Mouse (Mus musculus) neural tube, embryonic 12.5 days (tissue): ENCODE results near the gene Zfp65. TPM values are rescaled to one million over a fixed set of nuclear protein-coding genes. Genes with fewer than 3 reads are reported as not detected.
"Not testable (repeated sequence)": the region's sequence is repeated elsewhere in the genome, so short reads cannot be mapped to it uniquely, and the experiment has no call there.

Experiments
- ATAC-seq: fragments of 200-750 bp; cut with Nextera tagmentation; 2 replicates; pipeline ENCODE4 v1.8.0; 2017; ENCODE audit warnings: low read depth, mild to moderate bottlenecking, moderate TSS enrichment, moderate library complexity; ENCODE audit not compliant: low FRiP score
- H3K27ac ChIP-seq: fragments of 300-500 bp; sonication (generic); 2 replicates; pipeline ENCODE4 v1.5.1; 2016
- H3K27me3 ChIP-seq: fragments of 300-500 bp; sonication (generic); replicated peaks from 2 replicates; pipeline ENCODE4 v1.6.1; 2016; ENCODE audit warnings: mild to moderate bottlenecking
- H3K36me3 ChIP-seq: fragments of 300-500 bp; sonication (generic); 2 replicates; pipeline ENCODE4 v1.6.1; 2016; ENCODE audit warnings: mild to moderate bottlenecking
- H3K4me1 ChIP-seq: fragments of 300-500 bp; sonication (generic); 2 replicates; pipeline ENCODE4 v1.6.1; 2016
- H3K4me2 ChIP-seq: fragments of 300-500 bp; sonication (generic); replicated peaks from 2 replicates; pipeline ENCODE4 v1.6.1; 2016; ENCODE audit warnings: mild to moderate bottlenecking
- H3K4me3 ChIP-seq: fragments of 300-500 bp; sonication (generic); 2 replicates; pipeline ENCODE4 v1.5.1; 2016
- H3K9ac ChIP-seq: fragments of 300-500 bp; sonication (generic); 2 replicates; pipeline ENCODE4 v1.6.1; 2016; ENCODE audit warnings: mild to moderate bottlenecking
- H3K9me3 ChIP-seq: fragments of 300-500 bp; sonication (generic); 2 replicates; pipeline ENCODE4 v1.6.1; 2016; ENCODE audit warnings: mild to moderate bottlenecking
- WGBS: fragments of 180-500 bp; shearing (Covaris S2); methylation state at CpG from one replicate; pipeline ENCODE4 v1.1.7; 2016; 5-methylcytosine and 5-hydroxymethylcytosine counted together
- polyA plus RNA-seq: library from polyadenylated mRNA; unstranded; fragments of >200 nt; fragmentation: Nextera tagmentation; extraction: Ambion mirVana; gene quantifications from 2 replicates; pipeline ENCODE4 v1.2.1, GENCODE M21; 2016

The Zfp65 gene
- polyA plus RNA-seq, result 8.1 and 8.7 TPM in 2 replicates

GRCm38 (mm10) chr13:67728641-67729318 lies at the start of gene Zfp65:
Gene Zfp65, minus strand, starts transcription at chr13:67729173.
- H3K4me3 ChIP-seq, result peak within 1 kb of the TSS; percentile 53
- no peaks in the 10 kb centered on the region; the same call in 1 of the 2 replicates for H3K9me3 ChIP-seq
- H3K9ac ChIP-seq, result peak within 1 kb of the TSS; percentile 58
- peak; percentile 67 for ATAC-seq
- no peaks in the 10 kb centered on the region for H3K4me1 ChIP-seq
- 2% methylated on average over 20 of the region's 21 CpGs for WGBS
- H3K4me2 ChIP-seq, result peak within 1 kb of the TSS; percentile 71
- no peaks in the 10 kb centered on the region for H3K27me3 ChIP-seq
- H3K27ac ChIP-seq, result no peak within 1 kb of the TSS
- H3K36me3 ChIP-seq, result no peaks in the 10 kb centered on the region

DNA sequence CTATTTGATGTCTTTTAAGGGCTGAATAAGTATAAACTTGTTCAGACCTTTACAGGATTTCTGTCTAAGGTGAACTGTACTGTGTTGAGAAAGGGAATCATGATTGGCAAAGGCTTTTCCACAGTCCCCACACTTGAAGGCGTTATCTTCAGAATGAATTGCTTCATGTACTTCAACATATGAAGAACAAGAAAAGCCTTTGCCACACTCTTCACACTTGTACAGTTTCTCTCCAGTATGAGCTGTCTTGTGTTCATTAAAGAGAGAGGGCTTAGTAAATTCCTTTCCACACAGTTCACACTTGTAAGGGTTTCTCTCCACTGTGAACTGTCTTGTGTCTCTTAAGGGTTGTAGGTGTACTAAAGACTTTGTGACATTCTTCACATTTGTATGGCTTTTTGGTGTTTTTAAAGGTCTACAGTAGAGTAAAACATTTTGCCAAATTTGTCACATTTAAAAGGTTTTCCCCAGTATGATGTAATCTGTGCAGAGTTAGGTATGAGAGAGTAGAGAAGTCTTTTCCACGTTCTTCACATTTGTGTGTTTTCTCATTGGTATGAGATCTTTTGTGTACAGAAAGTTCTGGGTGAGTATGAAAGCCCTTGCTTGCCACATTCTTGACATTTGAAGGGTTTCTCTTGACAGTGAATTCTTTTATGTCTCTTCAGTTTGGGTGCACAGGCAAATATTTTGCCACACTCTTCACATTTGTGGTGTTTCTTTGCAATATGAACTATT lies 34.2 kb upstream of the Zfp65 start:
- no peak for ATAC-seq
- H3K9ac ChIP-seq, result no peak overlapping the region
- no peak overlapping the region for H3K27ac ChIP-seq
- no peaks in the 10 kb centered on the region for H3K27me3 ChIP-seq
- H3K4me2 ChIP-seq, result no peak overlapping the region
- no peaks in the 10 kb centered on the region for H3K4me1 ChIP-seq
- no peak overlapping the region for H3K4me3 ChIP-seq
- no peaks in the 10 kb centered on the region for H3K36me3 ChIP-seq
- 88% methylated on average over 2 of the region's 2 CpGs for WGBS
- no peaks in the 10 kb centered on the region for H3K9me3 ChIP-seq

DNA sequence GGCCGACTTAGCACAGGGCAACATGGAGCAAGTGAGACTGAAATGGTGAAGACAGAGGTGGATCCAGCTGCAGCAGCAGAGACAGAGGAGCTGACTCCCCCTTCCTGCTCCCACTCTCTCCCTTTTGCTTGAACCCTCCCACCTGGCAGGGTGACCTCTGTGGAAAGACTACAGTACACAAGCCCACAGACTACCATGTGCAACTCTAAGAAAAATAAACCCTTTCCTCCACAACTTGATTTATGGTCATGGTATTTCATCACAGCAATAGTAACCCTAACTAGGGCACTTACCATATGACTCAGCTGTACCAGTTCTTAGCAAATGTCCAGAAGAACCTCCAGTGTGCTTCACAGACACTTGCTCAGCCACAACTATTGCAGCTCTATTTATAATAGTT lies 31.0 kb upstream of the Zfp65 start:
- ATAC-seq, result no peak
- no peak overlapping the region for H3K9ac ChIP-seq
- H3K4me2 ChIP-seq, result no peak overlapping the region
- WGBS, result 90% methylated on average over 1 of the region's 1 CpGs
- no peaks in the 10 kb centered on the region for H3K4me1 ChIP-seq
- H3K4me3 ChIP-seq, result no peak overlapping the region
- H3K9me3 ChIP-seq, result no peaks in the 10 kb centered on the region
- H3K27me3 ChIP-seq, result no peaks in the 10 kb centered on the region
- H3K36me3 ChIP-seq, result no peaks in the 10 kb centered on the region
- H3K27ac ChIP-seq, result no peak overlapping the region

- H3K4me2 ChIP-seq, result peak overlapping the region; percentile 66; the same call in 1 of the 2 replicates
- no peak overlapping the region for H3K27ac ChIP-seq
- H3K4me1 ChIP-seq, result no peaks in the 10 kb centered on the region
- WGBS, result 84% methylated on average over 6 of the region's 6 CpGs
- H3K4me3 ChIP-seq, result no peak overlapping the region
- H3K9me3 ChIP-seq, result no peaks in the 10 kb centered on the region
- H3K36me3 ChIP-seq, result no peaks in the 10 kb centered on the region; the same call in 1 of the 2 replicates
- no peaks in the 10 kb centered on the region for H3K27me3 ChIP-seq
- ATAC-seq, result no peak
- no peak overlapping the region for H3K9ac ChIP-seq
Observed at GRCm38 (mm10) chr13:67755761-67756160, 26.8 kb upstream of the Zfp65 start.

DNA sequence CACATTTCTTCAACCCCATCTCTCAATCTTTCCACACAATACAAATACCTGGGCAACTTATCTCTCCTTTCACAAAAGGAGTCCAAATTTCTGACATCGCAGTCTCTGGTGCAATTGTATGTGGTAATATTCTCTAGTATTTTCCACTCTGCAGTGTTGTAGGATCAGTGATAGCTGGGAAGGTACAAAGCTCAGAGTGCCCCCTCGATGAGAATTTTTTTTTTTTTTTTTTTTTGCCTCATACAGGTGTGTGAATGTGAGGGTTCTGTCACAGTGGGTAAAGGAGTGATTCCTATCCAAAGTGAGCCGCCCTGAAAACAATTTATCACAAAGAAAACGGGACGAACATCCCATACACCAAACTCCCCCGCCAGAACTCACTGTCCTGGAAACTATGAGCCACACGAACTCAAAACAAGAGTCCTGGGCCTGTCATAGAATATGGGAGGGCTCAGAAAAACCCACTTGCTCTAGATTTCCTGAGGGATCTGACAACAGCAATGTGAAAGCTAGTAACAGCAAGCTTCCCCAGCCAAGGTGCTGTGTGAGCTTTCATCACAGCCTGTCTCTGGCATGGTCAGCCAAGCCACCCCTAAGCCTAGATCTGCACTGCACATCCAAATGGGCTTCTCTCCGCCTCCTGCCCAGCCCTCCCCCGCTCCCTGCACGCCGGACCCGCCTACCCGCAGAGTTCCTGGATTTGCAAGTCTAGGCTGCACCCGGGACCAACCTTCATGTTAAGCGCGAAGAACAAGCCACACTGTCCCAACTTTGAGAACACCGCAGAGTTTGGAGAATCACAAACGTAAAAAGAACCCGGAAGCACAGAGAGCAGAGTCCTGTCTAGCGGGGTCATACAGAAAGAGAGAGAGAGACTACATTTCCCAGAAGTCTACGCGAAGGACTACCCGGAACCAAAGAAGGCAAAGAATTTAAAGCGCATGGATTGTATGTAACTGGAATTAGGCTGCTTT lies 25.6 kb upstream of the Zfp65 start, which contains the start of gene Zfp85:
TSS of gene Zfp85 (minus strand) at position 896 of the 974 bp plus-strand sequence.
- Histone ChIP-seq H3K27ac (no peak within 1 kb of the TSS), H3K4me1 (no peaks in the 10 kb centered on the region), H3K4me3 (peak within 1 kb of the TSS; percentile 71), H3K9me3 (no peaks in the 10 kb centered on the region), H3K4me2 (peak within 1 kb of the TSS; percentile 66), H3K27me3 (no peaks in the 10 kb centered on the region), H3K9ac (peak within 1 kb of the TSS; percentile 54), H3K36me3 (no peaks in the 10 kb centered on the region; the same call in 1 of the 2 replicates)
- 8% methylated on average over 24 of the region's 24 CpGs for WGBS
- peak; percentile 96 for ATAC-seq

GRCm38 (mm10) chr13:67743896-67744295 lies 14.9 kb upstream of the Zfp65 start:
- Histone ChIP-seq H3K27me3 (no peaks in the 10 kb centered on the region), H3K27ac (no peak overlapping the region), H3K9ac (no peak overlapping the region), H3K4me1 (no peaks in the 10 kb centered on the region), H3K4me2 (no peak overlapping the region), H3K4me3 (no peak overlapping the region), H3K36me3 (peaks cover 12% of the 10 kb centered on the region), H3K9me3 (peaks cover 13% of the 10 kb centered on the region)
- no peak for ATAC-seq
- WGBS, result 89% methylated on average over 9 of the region's 9 CpGs

GRCm38 (mm10) chr13:67742941-67743340 lies 14.0 kb upstream of the Zfp65 start:
- Histone ChIP-seq H3K9me3 (peaks cover 7% of the 10 kb centered on the region), H3K4me1 (no peaks in the 10 kb centered on the region), H3K27me3 (no peaks in the 10 kb centered on the region), H3K9ac (no peak overlapping the region), H3K36me3 (peaks cover 2% of the 10 kb centered on the region), H3K27ac (no peak overlapping the region), H3K4me3 (no peak overlapping the region), H3K4me2 (no peak overlapping the region)
- 91% methylated on average over 3 of the region's 3 CpGs for WGBS
- no peak for ATAC-seq

DNA sequence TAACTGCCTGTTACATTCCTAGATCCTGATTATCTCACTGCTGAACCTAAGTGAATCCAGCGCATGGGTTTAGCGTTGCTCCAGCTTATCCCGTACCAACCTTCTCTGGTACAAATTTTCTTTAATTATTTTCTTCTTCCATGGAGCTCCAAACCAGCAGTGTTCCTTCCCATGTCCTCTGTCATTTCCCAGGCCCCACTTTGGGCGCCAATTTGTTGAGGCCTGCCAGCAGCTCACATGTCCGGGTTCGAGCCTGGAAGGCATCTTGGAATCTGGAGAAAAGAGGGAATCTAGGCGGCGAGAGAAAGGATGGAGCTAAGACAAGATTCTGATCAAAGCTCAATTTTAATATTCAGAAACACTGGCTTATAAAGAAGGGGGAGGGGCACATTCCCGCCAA lies 5.4 kb upstream of the Zfp65 start:
- H3K9ac ChIP-seq, H3K4me3 ChIP-seq, H3K4me1 ChIP-seq, H3K27ac ChIP-seq, ATAC-seq, H3K36me3 ChIP-seq, H3K9me3 ChIP-seq, H3K4me2 ChIP-seq, H3K27me3 ChIP-seq: not testable (repeated sequence)
- WGBS, result 94% methylated on average over 9 of the region's 9 CpGs

DNA sequence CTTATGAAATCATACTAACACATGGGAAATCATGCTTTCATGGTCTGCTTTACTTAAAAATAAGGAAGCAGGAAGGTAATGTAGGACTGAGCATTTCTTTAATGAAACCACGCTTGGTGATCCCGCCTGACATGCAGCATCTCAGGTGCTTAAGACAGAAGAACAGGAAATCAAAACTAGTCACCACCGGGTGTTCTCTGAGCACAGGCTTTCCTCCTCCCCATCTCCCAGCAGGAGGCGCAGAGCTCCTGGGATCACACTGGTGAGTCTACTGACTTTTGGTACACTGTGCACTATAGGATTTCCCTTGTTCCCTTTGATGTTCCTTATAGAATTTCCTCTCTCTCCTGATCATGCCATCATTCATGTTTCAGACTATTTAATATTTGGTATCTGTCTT lies 468 bp upstream of the Zfp65 start:
- H3K9ac ChIP-seq, H3K27ac ChIP-seq, H3K9me3 ChIP-seq, H3K27me3 ChIP-seq, H3K36me3 ChIP-seq, H3K4me1 ChIP-seq: not testable (repeated sequence)
- ATAC-seq, result peak; percentile 29; the same call in 1 of the 2 replicates
- peak overlapping the region; percentile 53 for H3K4me3 ChIP-seq
- H3K4me2 ChIP-seq, result peak overlapping the region; percentile 71
- WGBS, result 50% methylated on average over 4 of the region's 4 CpGs

GRCm38 (mm10) chr13:67728106-67728505 lies 867 bp downstream of the Zfp65 start:
- Histone ChIP-seq H3K27me3 (no peaks in the 10 kb centered on the region), H3K27ac (no peak overlapping the region), H3K4me2 (peak overlapping the region; percentile 71), H3K4me1 (peaks cover 3% of the 10 kb centered on the region; the same call in 1 of the 2 replicates), H3K36me3 (no peaks in the 10 kb centered on the region), H3K9me3 (no peaks in the 10 kb centered on the region), H3K9ac (no peak overlapping the region), H3K4me3 (0 out of 2 replicates have a peak overlapping the region, but pooled peaks have one; percentile 53)
- 85% methylated on average over 1 of the region's 1 CpGs for WGBS
- no peak for ATAC-seq

GRCm38 (mm10) chr13:67725331-67725730 lies 3.6 kb downstream of the Zfp65 start:
- not testable (repeated sequence) for H3K4me1 ChIP-seq, ATAC-seq, H3K27ac ChIP-seq, H3K4me3 ChIP-seq, H3K27me3 ChIP-seq, H3K9me3 ChIP-seq, H3K36me3 ChIP-seq, H3K4me2 ChIP-seq, H3K9ac ChIP-seq
- WGBS, result 80% methylated on average over 2 of the region's 2 CpGs
